Mouse (Mus musculus) colon, adult 2 months (tissue): Measurements from ENCODE around the gene 1700040F15Rik. TPM values are rescaled to one million over a fixed set of nuclear protein-coding genes. Genes with fewer than 3 reads are reported as not detected.

Experiments used
- polyA plus RNA-seq: library from polyadenylated mRNA; depleted of rRNA; stranded (reverse); fragments of >200 nt; gene quantifications from 2 replicates; pipeline ENCODE4 v1.2.3, GENCODE M21; 2012; rRNA removed

Gene 1700040F15Rik
- not detected in 2 replicates for polyA plus RNA-seq

GRCm38 (mm10) chrY:61101947-61102346, at the start of gene 1700040F15Rik:
Gene 1700040F15Rik, plus strand, starts transcription at chrY:61102247.

